Mouse (Mus musculus) brain, embryonic 14.5 days (tissue): Measurements from ENCODE around the gene Ccl22.

Source experiments
- CTCF ChIP-seq: fragments of 200-500 bp; IDR thresholded peaks from 2 replicates; pipeline ENCODE4 v1.5.1; 2012; ENCODE audit warnings: inconsistent platforms, mild to moderate bottlenecking, moderate library complexity, borderline replicate concordance; ENCODE audit not compliant: insufficient read depth, insufficient read length; ENCODE audit errors: extremely low read depth
- POLR2A ChIP-seq: fragments of 200-500 bp; IDR thresholded peaks from 2 replicates; pipeline ENCODE4 v1.6.1; 2012; ENCODE audit warnings: mild to moderate bottlenecking, inconsistent platforms, borderline replicate concordance; ENCODE audit not compliant: poor library complexity, insufficient read depth, insufficient read length, severe bottlenecking; ENCODE audit errors: extremely low read depth

- no peak for TF ChIP-seq CTCF
- TF ChIP-seq POLR2A: no peak
Observed at GRCm38 (mm10) chr8:94773700-94774171, 28.3 kb downstream of the Ccl22 start.
